Mouse (Mus musculus) hindbrain, postnatal 0 days (tissue): ENCODE results near the gene Wnt1. TPM values are rescaled to one million over a fixed set of nuclear protein-coding genes. Genes with fewer than 3 reads are reported as not detected.

Source experiments
- ATAC-seq: fragments of 200-750 bp; cut with Nextera tagmentation; 2 replicates; pipeline ENCODE4 v1.8.0; 2017; ENCODE audit warnings: mild to moderate bottlenecking, moderate TSS enrichment, moderate library complexity
- DNase-seq: peaks from one replicate; pipeline ENCODE4 v3.0.0-alpha.2; 2015; ENCODE audit warnings: low spot score
- H3K27ac ChIP-seq: fragments of 300-500 bp; sonication (generic); 2 replicates; pipeline ENCODE4 v1.5.1; 2014; ENCODE audit warnings: mild to moderate bottlenecking
- H3K27me3 ChIP-seq: fragments of 300-500 bp; sonication (generic); 2 replicates; pipeline ENCODE4 v1.6.1; 2014; ENCODE audit warnings: low read length, mixed read lengths; ENCODE audit not compliant: insufficient read depth
- H3K36me3 ChIP-seq: fragments of 300-500 bp; sonication (generic); 2 replicates; pipeline ENCODE4 v1.6.1; 2014; ENCODE audit warnings: low read length, mixed read lengths; ENCODE audit not compliant: insufficient read depth
- H3K4me1 ChIP-seq: fragments of 300-500 bp; sonication (generic); 2 replicates; pipeline ENCODE4 v1.6.1; 2014; ENCODE audit warnings: antibody characterized with exemption, low read length, mixed read lengths; ENCODE audit not compliant: insufficient read depth
- H3K4me2 ChIP-seq: fragments of 300-500 bp; sonication (generic); 2 replicates; pipeline ENCODE4 v1.6.1; 2014; ENCODE audit warnings: low read depth, mild to moderate bottlenecking, low read length, moderate library complexity, mixed read lengths
- H3K4me3 ChIP-seq: fragments of 300-500 bp; sonication (generic); 2 replicates; pipeline ENCODE4 v1.5.1; 2014; ENCODE audit warnings: low read length
- H3K9ac ChIP-seq: fragments of 300-500 bp; sonication (generic); replicated peaks from 2 replicates; pipeline ENCODE4 v1.6.1; 2014; ENCODE audit warnings: mild to moderate bottlenecking, low read length, moderate library complexity, mixed read lengths
- H3K9me3 ChIP-seq: fragments of 300-500 bp; sonication (generic); 2 replicates; pipeline ENCODE4 v1.6.1; 2016; ENCODE audit warnings: low read length, mixed read lengths
- CTCF ChIP-seq: IDR thresholded peaks from 2 replicates; pipeline ENCODE4 v1.5.1; 2016; ENCODE audit warnings: antibody characterized with exemption, control low read depth, low read depth
- WGBS: fragments of 180-500 bp; shearing (Covaris S2); extraction: QIAGEN DNeasy Blood & Tissue Kit; methylation state at CpG from one replicate; pipeline ENCODE4 v1.1.7; 2014; 5-methylcytosine and 5-hydroxymethylcytosine counted together
- polyA plus RNA-seq: library from polyadenylated mRNA; unstranded; fragments of >200 nt; fragmentation: Nextera tagmentation; extraction: Ambion mirVana; gene quantifications from 2 replicates; pipeline ENCODE4 v1.2.1, GENCODE M21; 2015
- total RNA-seq: library from RNA; depleted of rRNA; stranded (reverse); fragments of >200 nt; gene quantifications from 2 replicates; pipeline ENCODE4 v1.2.3, GENCODE M21; 2014; rRNA removed

Wnt1 gene
- total and polyA plus RNA-seq, 2 experiments from 2014 or later, result 0.05 to 0.59 TPM

- H3K27me3 ChIP-seq, result no peaks in the 10 kb centered on the region
- 85% methylated on average over 11 of the region's 11 CpGs for WGBS
- DNase-seq (no peak), ATAC-seq (no peak)
- H3K27ac ChIP-seq, result no peak overlapping the region
- H3K9ac ChIP-seq, result no peak overlapping the region
- no peaks in the 10 kb centered on the region for H3K9me3 ChIP-seq
- H3K36me3 ChIP-seq, result peaks cover 52% of the 10 kb centered on the region
- no peaks in the 10 kb centered on the region for H3K4me1 ChIP-seq
- no peak overlapping the region for H3K4me3 ChIP-seq
- no peak overlapping the region for H3K4me2 ChIP-seq
- TF ChIP-seq CTCF, result no peak
Observed at GRCm38 (mm10) chr15:98833281-98833680, 43.6 kb downstream of the Wnt1 start.

GRCm38 (mm10) chr15:98834059-98834458 is 44.4 kb downstream of the Wnt1 start:
- whole genome bisulfite sequencing, result 87% methylated on average over 13 of the region's 13 CpGs
- Histone ChIP-seq H3K4me1 (no peaks in the 10 kb centered on the region), H3K27ac (no peak overlapping the region), H3K4me3 (no peak overlapping the region), H3K36me3 (peaks cover 57% of the 10 kb centered on the region), H3K4me2 (no peak overlapping the region), H3K9ac (no peak overlapping the region), H3K9me3 (no peaks in the 10 kb centered on the region), H3K27me3 (no peaks in the 10 kb centered on the region)
- TF ChIP-seq CTCF, result no peak
- DNase-seq, result no peak
- ATAC-seq, result no peak

- ATAC-seq (no peak), DNase-seq (no peak)
- H3K9me3 ChIP-seq, result no peaks in the 10 kb centered on the region
- TF ChIP-seq CTCF, result no peak
- H3K4me2 ChIP-seq, result no peak overlapping the region
- 95% methylated on average over 14 of the region's 14 CpGs for WGBS
- H3K4me3 ChIP-seq, result no peak overlapping the region
- H3K27ac ChIP-seq, result no peak overlapping the region
- no peak overlapping the region for H3K9ac ChIP-seq
- H3K4me1 ChIP-seq, result no peaks in the 10 kb centered on the region
- H3K27me3 ChIP-seq, result no peaks in the 10 kb centered on the region
- peaks cover 69% of the 10 kb centered on the region for H3K36me3 ChIP-seq
Observed at GRCm38 (mm10) chr15:98835291-98835690, 45.6 kb downstream of the Wnt1 start.

- H3K27ac ChIP-seq, result no peak overlapping the region
- no peak for ATAC-seq
- WGBS, result 91% methylated on average over 21 of the region's 21 CpGs
- no peaks in the 10 kb centered on the region for H3K9me3 ChIP-seq
- H3K4me1 ChIP-seq, result no peaks in the 10 kb centered on the region
- no peak overlapping the region for H3K4me3 ChIP-seq
- TF ChIP-seq CTCF, result no peak
- no peak for DNase-seq
- H3K9ac ChIP-seq, result no peak overlapping the region
- no peak overlapping the region for H3K4me2 ChIP-seq
- peaks cover 88% of the 10 kb centered on the region for H3K36me3 ChIP-seq
- no peaks in the 10 kb centered on the region for H3K27me3 ChIP-seq
Observed at GRCm38 (mm10) chr15:98837006-98837742, 47.5 kb downstream of the Wnt1 start.

- no peak overlapping the region for H3K4me2 ChIP-seq
- no peak for DNase-seq
- WGBS, result 76% methylated on average over 4 of the region's 4 CpGs
- H3K4me3 ChIP-seq, result no peak overlapping the region
- H3K9ac ChIP-seq, result no peak overlapping the region
- no peaks in the 10 kb centered on the region for H3K27me3 ChIP-seq
- H3K27ac ChIP-seq, result no peak overlapping the region
- H3K9me3 ChIP-seq, result no peaks in the 10 kb centered on the region
- no peaks in the 10 kb centered on the region for H3K4me1 ChIP-seq
- ATAC-seq, result no peak
- no peak for TF ChIP-seq CTCF
- H3K36me3 ChIP-seq, result peaks cover 94% of the 10 kb centered on the region
Observed at GRCm38 (mm10) chr15:98837743-98838103, 48.1 kb downstream of the Wnt1 start.

GRCm38 (mm10) chr15:98839161-98839560 is 49.5 kb downstream of the Wnt1 start:
- ATAC-seq (0 out of 2 replicates have a peak, but pooled peaks have one; percentile 8), DNase-seq (no peak)
- no peak for TF ChIP-seq CTCF
- H3K9me3 ChIP-seq, result no peaks in the 10 kb centered on the region
- H3K4me1 ChIP-seq, result no peaks in the 10 kb centered on the region
- H3K4me3 ChIP-seq, result no peak overlapping the region
- no peak overlapping the region for H3K27ac ChIP-seq
- no peak overlapping the region for H3K9ac ChIP-seq
- no peaks in the 10 kb centered on the region for H3K27me3 ChIP-seq
- no peak overlapping the region for H3K4me2 ChIP-seq
- peaks cover 96% of the 10 kb centered on the region for H3K36me3 ChIP-seq
- WGBS, result 89% methylated on average over 14 of the region's 14 CpGs

- DNase-seq, result no peak
- WGBS, result 93% methylated on average over 30 of the region's 30 CpGs
- no peaks in the 10 kb centered on the region for H3K9me3 ChIP-seq
Observed at GRCm38 (mm10) chr15:98839671-98840585, 50.3 kb downstream of the Wnt1 start.

More at GRCm38 (mm10) chr15:98839671-98840585, 50.3 kb downstream of the Wnt1 start:
- TF ChIP-seq CTCF, result no peak
- Histone ChIP-seq H3K9ac (no peak overlapping the region), H3K4me3 (no peak overlapping the region), H3K36me3 (peaks cover 96% of the 10 kb centered on the region), H3K27ac (no peak overlapping the region), H3K4me1 (no peaks in the 10 kb centered on the region), H3K27me3 (no peaks in the 10 kb centered on the region), H3K4me2 (no peak overlapping the region)
- 0 out of 2 replicates have a peak, but pooled peaks have one; percentile 16 for ATAC-seq

Other genes starting within 250 kb of the Wnt1 start
- gene Ccnt1, start 218.9 kb upstream of the Wnt1 start, total RNA-seq, result 31.2 and 42.4 TPM in 2 replicates
- 42.7 and 42.9 TPM in 2 replicates for gene Ccnt1, start 218.9 kb upstream of the Wnt1 start, polyA plus RNA-seq
- not detected in 2 replicates for gene 4930415O20Rik, start 218.9 kb upstream of the Wnt1 start, total RNA-seq
- not detected in 2 replicates for gene 4930415O20Rik, start 218.9 kb upstream of the Wnt1 start, polyA plus RNA-seq
- 35.1 and 43.2 TPM in 2 replicates for gene Adcy6, start 179.8 kb upstream of the Wnt1 start, total RNA-seq
- 5.8 and 6.2 TPM in 2 replicates for gene Adcy6, start 179.8 kb upstream of the Wnt1 start, polyA plus RNA-seq
- gene Cacnb3, start 159.0 kb upstream of the Wnt1 start, total RNA-seq, result 166 and 183 TPM in 2 replicates
- gene Cacnb3, start 159.0 kb upstream of the Wnt1 start, polyA plus RNA-seq, result 75.0 and 83.1 TPM in 2 replicates
- 52.9 and 68.7 TPM in 2 replicates for gene Ddx23, start 127.0 kb upstream of the Wnt1 start, total RNA-seq
- 20.1 and 23.4 TPM in 2 replicates for gene Ddx23, start 127.0 kb upstream of the Wnt1 start, polyA plus RNA-seq
- gene Rnd1, start 112.4 kb upstream of the Wnt1 start, total RNA-seq, result 22.3 and 26.7 TPM in 2 replicates
- 16.2 and 16.3 TPM in 2 replicates for gene Rnd1, start 112.4 kb upstream of the Wnt1 start, polyA plus RNA-seq
- gene Ccdc65, start 81.7 kb upstream of the Wnt1 start, total RNA-seq, result 2.6 and 3.7 TPM in 2 replicates
- 7.7 and 10.4 TPM in 2 replicates for gene Ccdc65, start 81.7 kb upstream of the Wnt1 start, polyA plus RNA-seq
- 6.4 and 10.6 TPM in 2 replicates for gene Fkbp11, start 61.7 kb upstream of the Wnt1 start, total RNA-seq
- 5.0 and 6.6 TPM in 2 replicates for gene Fkbp11, start 61.7 kb upstream of the Wnt1 start, polyA plus RNA-seq
- 127 TPM in 2 replicates for gene Arf3, start 26.6 kb upstream of the Wnt1 start, total RNA-seq
- gene Arf3, start 26.6 kb upstream of the Wnt1 start, polyA plus RNA-seq, result 80.7 and 92.9 TPM in 2 replicates
- gene Wnt10b, start 11.7 kb upstream of the Wnt1 start, total RNA-seq, result 1.4 and 4.5 TPM in 2 replicates
- gene Wnt10b, start 11.7 kb upstream of the Wnt1 start, polyA plus RNA-seq, result 0.29 TPM in 1 of 2 replicates, not detected in the other
- 2.7 and 6.5 TPM in 2 replicates for gene Ddn, start 19.6 kb downstream of the Wnt1 start, total RNA-seq
- 0.45 and 0.64 TPM in 2 replicates for gene Ddn, start 19.6 kb downstream of the Wnt1 start, polyA plus RNA-seq
- gene Prkag1, start 41.7 kb downstream of the Wnt1 start, total RNA-seq, result 62.4 and 99.4 TPM in 2 replicates
- gene Prkag1, start 41.7 kb downstream of the Wnt1 start, polyA plus RNA-seq, result 61.1 and 62.3 TPM in 2 replicates
- 27.7 and 37.8 TPM in 2 replicates for gene Kmt2d, start 81.3 kb downstream of the Wnt1 start, total RNA-seq
- gene Kmt2d, start 81.3 kb downstream of the Wnt1 start, polyA plus RNA-seq, result 7.4 and 7.6 TPM in 2 replicates
- 5.8 and 10.2 TPM in 2 replicates for gene Rhebl1, start 104.7 kb downstream of the Wnt1 start, total RNA-seq
- 25.7 and 26.7 TPM in 2 replicates for gene Rhebl1, start 104.7 kb downstream of the Wnt1 start, polyA plus RNA-seq
- gene Dhh, start 108.7 kb downstream of the Wnt1 start, total RNA-seq, result 0.29 and 0.68 TPM in 2 replicates
- 0.85 and 1.0 TPM in 2 replicates for gene Dhh, start 108.7 kb downstream of the Wnt1 start, polyA plus RNA-seq
- 28.7 and 51.0 TPM in 2 replicates for gene Lmbr1l, start 128.4 kb downstream of the Wnt1 start, total RNA-seq
- gene Lmbr1l, start 128.4 kb downstream of the Wnt1 start, polyA plus RNA-seq, result 20.0 and 20.9 TPM in 2 replicates
- 3,512 and 3,813 TPM in 2 replicates for gene Tuba1b, start 144.7 kb downstream of the Wnt1 start, total RNA-seq
- gene Tuba1b, start 144.7 kb downstream of the Wnt1 start, polyA plus RNA-seq, result 1,613 and 1,711 TPM in 2 replicates
- 1,661 and 1,767 TPM in 2 replicates for gene Gm49450, start 163.7 kb downstream of the Wnt1 start, total RNA-seq
- gene Gm49450, start 163.7 kb downstream of the Wnt1 start, polyA plus RNA-seq, result not detected in 2 replicates
- gene Tuba1a, start 163.8 kb downstream of the Wnt1 start, total RNA-seq, result 18,723 and 19,179 TPM in 2 replicates
- 11,647 and 12,500 TPM in 2 replicates for gene Tuba1a, start 163.8 kb downstream of the Wnt1 start, polyA plus RNA-seq
- gene Tuba1c, start 240.0 kb downstream of the Wnt1 start, total RNA-seq, result 43.8 and 58.3 TPM in 2 replicates
- 24.0 and 24.2 TPM in 2 replicates for gene Tuba1c, start 240.0 kb downstream of the Wnt1 start, polyA plus RNA-seq